Mouse (Mus musculus): ENCODE results near the gene Dnajc7. TPM values are rescaled to one million over a fixed set of nuclear protein-coding genes. Genes with fewer than 3 reads are reported as not detected.
"Not testable (repeated sequence)": the region's sequence is repeated elsewhere in the genome, so short reads cannot be mapped to it uniquely, and the experiment has no call there.

The Dnajc7 gene
- polyA plus RNA-seq, 1 experiment = 838 TPM

- 0 out of 2 replicates have a peak overlapping the region, but pooled peaks have one; percentile 0 for H3K27ac ChIP-seq (ENCODE audit: control insufficient read depth, insufficient read depth, low read depth, low read length, poor library complexity)
- 52% methylated on average over 5 of the region's 5 CpGs for WGBS
- H3K4me1 ChIP-seq (ENCODE audit: control insufficient read depth, insufficient read depth, low read length) = peaks cover 8% of the 10 kb centered on the region
- TF ChIP-seq POLR2A (IDR thresholded peaks at IDR 0.05; ENCODE audit: borderline replicate concordance, control insufficient read depth, low read depth, low read length) = no peak
- no peak for TF ChIP-seq CTCF (IDR thresholded peaks at IDR 0.05; ENCODE audit: control insufficient read depth, insufficient read depth, low read length)
- peak overlapping the region; percentile 10 for H3K4me3 ChIP-seq (replicated peaks; ENCODE audit: control insufficient read depth, low read depth, low read length)
These were observed 3.9 kb upstream of the Dnajc7 start for GRCm38 (mm10) chr11:100623867-100624266.

- under 1% methylated on average over 24 of the region's 24 CpGs for WGBS
- Histone ChIP-seq H3K4me1 (ENCODE audit: control insufficient read depth, insufficient read depth, low read length) (peaks cover 8% of the 10 kb centered on the region), H3K4me3 (replicated peaks; ENCODE audit: control insufficient read depth, low read depth, low read length) (peak overlapping the region; percentile 90), H3K27ac (ENCODE audit: control insufficient read depth, insufficient read depth, low read depth, low read length, poor library complexity) (peak overlapping the region; percentile 85)
- TF ChIP-seq CTCF (IDR thresholded peaks at IDR 0.05; ENCODE audit: control insufficient read depth, insufficient read depth, low read length) (peak; percentile 87), POLR2A (IDR thresholded peaks at IDR 0.05; ENCODE audit: borderline replicate concordance, control insufficient read depth, low read depth, low read length) (peak; percentile 84; the same call in 1 of the 2 replicates)
These were observed 2.7 kb upstream of the Dnajc7 start for GRCm38 (mm10) chr11:100622714-100623113.

- WGBS = under 1% methylated on average over 40 of the region's 40 CpGs
- H3K4me1 ChIP-seq (ENCODE audit: control insufficient read depth, insufficient read depth, low read length) = peaks cover 2% of the 10 kb centered on the region; the same call in 1 of the 2 replicates
- TF ChIP-seq CTCF (IDR thresholded peaks at IDR 0.05; ENCODE audit: control insufficient read depth, insufficient read depth, low read length) (no peak; the same call in 1 of the 2 replicates), POLR2A (IDR thresholded peaks at IDR 0.05; ENCODE audit: borderline replicate concordance, control insufficient read depth, low read depth, low read length) (peak; percentile 92)
- peak overlapping the region; percentile 76 for H3K27ac ChIP-seq (ENCODE audit: control insufficient read depth, insufficient read depth, low read depth, low read length, poor library complexity)
- peak overlapping the region; percentile 92 for H3K4me3 ChIP-seq (replicated peaks; ENCODE audit: control insufficient read depth, low read depth, low read length)
These were observed 438 bp downstream of the Dnajc7 start for GRCm38 (mm10) chr11:100619485-100619975.

- Histone ChIP-seq H3K4me3 (replicated peaks; ENCODE audit: control insufficient read depth, low read depth, low read length) (peak within 1 kb of the TSS; percentile 92), H3K4me1 (ENCODE audit: control insufficient read depth, insufficient read depth, low read length) (peaks cover 2% of the 10 kb centered on the region; the same call in 1 of the 2 replicates), H3K27ac (ENCODE audit: control insufficient read depth, insufficient read depth, low read depth, low read length, poor library complexity) (peak within 1 kb of the TSS; percentile 76)
- TF ChIP-seq CTCF (IDR thresholded peaks at IDR 0.05; ENCODE audit: control insufficient read depth, insufficient read depth, low read length) (no peak), POLR2A (IDR thresholded peaks at IDR 0.05; ENCODE audit: borderline replicate concordance, control insufficient read depth, low read depth, low read length) (no peak)
- WGBS = under 1% methylated on average over 36 of the region's 36 CpGs
These were observed 1.0 kb downstream of the Dnajc7 start, which contains the start of gene Nkiras2 for GRCm38 (mm10) chr11:100618761-100619484. TSS of gene Nkiras2 (plus strand) at chr11:100619244.

- no peak for TF ChIP-seq CTCF (IDR thresholded peaks at IDR 0.05; ENCODE audit: control insufficient read depth, insufficient read depth, low read length)
- no peak for TF ChIP-seq POLR2A (IDR thresholded peaks at IDR 0.05; ENCODE audit: borderline replicate concordance, control insufficient read depth, low read depth, low read length)
- 92% methylated on average over 4 of the region's 4 CpGs for WGBS
- Histone ChIP-seq H3K4me3 (replicated peaks; ENCODE audit: control insufficient read depth, low read depth, low read length) (no peak overlapping the region), H3K4me1 (ENCODE audit: control insufficient read depth, insufficient read depth, low read length) (no peaks in the 10 kb centered on the region; the same call in 1 of the 2 replicates), H3K27ac (ENCODE audit: control insufficient read depth, insufficient read depth, low read depth, low read length, poor library complexity) (no peak overlapping the region)
These were observed 2.5 kb downstream of the Dnajc7 start for GRCm38 (mm10) chr11:100617480-100617879.

- H3K27ac ChIP-seq (ENCODE audit: control insufficient read depth, insufficient read depth, low read depth, low read length, poor library complexity); H3K4me1 ChIP-seq (ENCODE audit: control insufficient read depth, insufficient read depth, low read length); H3K4me3 ChIP-seq (replicated peaks; ENCODE audit: control insufficient read depth, low read depth, low read length): not testable (repeated sequence)
- 87% methylated on average over 7 of the region's 7 CpGs for WGBS
These were observed 3.1 kb downstream of the Dnajc7 start for GRCm38 (mm10) chr11:100616836-100617235.

- H3K4me1 ChIP-seq (ENCODE audit: control insufficient read depth, insufficient read depth, low read length) = peaks cover 1% of the 10 kb centered on the region; the same call in 1 of the 2 replicates
- H3K4me3 ChIP-seq (replicated peaks; ENCODE audit: control insufficient read depth, low read depth, low read length) = no peak overlapping the region
- 83% methylated on average over 5 of the region's 5 CpGs for WGBS
- H3K27ac ChIP-seq (ENCODE audit: control insufficient read depth, insufficient read depth, low read depth, low read length, poor library complexity) = no peak overlapping the region
- TF ChIP-seq CTCF (IDR thresholded peaks at IDR 0.05; ENCODE audit: control insufficient read depth, insufficient read depth, low read length) (no peak), POLR2A (IDR thresholded peaks at IDR 0.05; ENCODE audit: borderline replicate concordance, control insufficient read depth, low read depth, low read length) (no peak)
These were observed 3.6 kb downstream of the Dnajc7 start for GRCm38 (mm10) chr11:100616332-100616731.

- no peak overlapping the region for H3K4me3 ChIP-seq (replicated peaks; ENCODE audit: control insufficient read depth, low read depth, low read length)
- H3K4me1 ChIP-seq (ENCODE audit: control insufficient read depth, insufficient read depth, low read length) = peaks cover 4% of the 10 kb centered on the region
- 86% methylated on average over 3 of the region's 3 CpGs for WGBS
- H3K27ac ChIP-seq (ENCODE audit: control insufficient read depth, insufficient read depth, low read depth, low read length, poor library complexity) = no peak overlapping the region
- TF ChIP-seq CTCF (IDR thresholded peaks at IDR 0.05; ENCODE audit: control insufficient read depth, insufficient read depth, low read length) (no peak), POLR2A (IDR thresholded peaks at IDR 0.05; ENCODE audit: borderline replicate concordance, control insufficient read depth, low read depth, low read length) (no peak)
These were observed 6.7 kb downstream of the Dnajc7 start for GRCm38 (mm10) chr11:100613241-100613640.

Measured in bone marrow, adult 2 months (tissue).